ENCODE assay signal across 9 mouse cellular contexts in genomic region chr5:31630064-31630463, GRCm38 (mm10). TPM values are rescaled to one million over a fixed set of nuclear protein-coding genes. Genes with fewer than 3 reads are reported as not detected.
DNase-seq lines count a peak whose midpoint lies in the region; ATAC-seq and TF ChIP-seq lines count a peak whose summit lies in the region.
"Had no signal": no experiment of that assay in that cellular context is flagged by ENCODE, and none has a peak within 500 bp of the region (broad histone marks: within the 10 kb centered on the region; RNA-seq: fewer than 3 reads in every experiment).

No protein-coding gene starts in this region.

- 56% methylated on average over 5 of the region's 5 CpGs for WGBS in forebrain, embryonic 10.5 days
- WGBS in forebrain, embryonic 13.5 days: 53% methylated on average over 5 of the region's 5 CpGs
- WGBS in heart, embryonic 13.5 days: 17% methylated on average over 5 of the region's 5 CpGs
- WGBS in lung, adult 2 months: 42% methylated on average over 5 of the region's 5 CpGs

- H3K36me3 ChIP-seq in forebrain, embryonic 10.5 days (replicated peaks): peaks cover 20% of the 10 kb centered on the region
- no peaks in the 10 kb centered on the region for H3K36me3 ChIP-seq in forebrain, embryonic 13.5 days (ENCODE audit: poor library complexity, severe bottlenecking)
- H3K36me3 ChIP-seq in heart, embryonic 13.5 days: no peaks in the 10 kb centered on the region; the same call in 1 of the 2 replicates

- TF ChIP-seq POLR2A in lung, adult 2 months (IDR thresholded peaks at IDR 0.05; ENCODE audit: borderline replicate concordance, extremely low read depth, low read depth, low read length): no peak

- H3K4me2 ChIP-seq in forebrain, embryonic 13.5 days: no peak overlapping the region
- H3K4me2 ChIP-seq in heart, embryonic 13.5 days: 0 out of 2 replicates have a peak overlapping the region, but pooled peaks have one; percentile 22

- peak overlapping the region; percentile 70; the same call in 1 of the 2 replicates for H3K27ac ChIP-seq in forebrain, embryonic 10.5 days
- no peak overlapping the region for H3K27ac ChIP-seq in forebrain, embryonic 13.5 days
- peak overlapping the region; percentile 96 for H3K27ac ChIP-seq in heart, embryonic 13.5 days (replicated peaks)

- no peaks in the 10 kb centered on the region for H3K9me3 ChIP-seq in forebrain, embryonic 10.5 days
- H3K9me3 ChIP-seq in forebrain, embryonic 13.5 days (replicated peaks): no peaks in the 10 kb centered on the region
- H3K9me3 ChIP-seq in heart, embryonic 13.5 days: no peaks in the 10 kb centered on the region

- peaks cover 44% of the 10 kb centered on the region for H3K4me1 ChIP-seq in forebrain, embryonic 10.5 days
- H3K4me1 ChIP-seq in forebrain, embryonic 13.5 days: 0 out of 2 replicates have a peak, but pooled peaks cover 6% of the 10 kb centered on the region
- peaks cover 59% of the 10 kb centered on the region for H3K4me1 ChIP-seq in heart, embryonic 13.5 days
- no peaks in the 10 kb centered on the region for H3K4me1 ChIP-seq in lung, adult 2 months (ENCODE audit: control insufficient read depth, insufficient read depth, low read length)

- H3K27me3 ChIP-seq in forebrain, embryonic 10.5 days (ENCODE audit: poor library complexity, severe bottlenecking): no peaks in the 10 kb centered on the region
- no peaks in the 10 kb centered on the region for H3K27me3 ChIP-seq in forebrain, embryonic 13.5 days
- no peaks in the 10 kb centered on the region for H3K27me3 ChIP-seq in heart, embryonic 13.5 days (replicated peaks)

- no peak for ATAC-seq in forebrain, embryonic 13.5 days
- ATAC-seq in heart, embryonic 13.5 days (ENCODE audit: extremely low read depth, insufficient number of reproducible peaks, low FRiP score, low TSS enrichment): 0 out of 2 replicates have a peak, but pooled peaks have one; percentile 52

- no peak for TF ChIP-seq CTCF in lung, adult 2 months (IDR thresholded peaks at IDR 0.05; ENCODE audit: insufficient read depth, low read length)

- no peak overlapping the region for H3K4me3 ChIP-seq in forebrain, embryonic 10.5 days
- H3K4me3 ChIP-seq in forebrain, embryonic 13.5 days: no peak overlapping the region
- H3K4me3 ChIP-seq in heart, embryonic 13.5 days: no peak overlapping the region
- H3K4me3 ChIP-seq in lung, adult 2 months (replicated peaks; ENCODE audit: extremely low read depth, low read depth, low read length): no peak overlapping the region
- H3K4me3 ChIP-seq: erythroblast, embryonic 14.5 days had no signal

- no peak for DNase-seq in forebrain, embryonic 10.5 days (ENCODE audit: extremely low spot score, low spot score)
- peak; percentile 65 for DNase-seq in adrenal gland, postnatal 25 days
- peak; percentile 17 for DNase-seq in lung, adult 2 months
- DNase-seq in B cell, adult 2 months: no peak
- no peak for DNase-seq in cerebellum, postnatal 10 days
- no peak for DNase-seq in left cerebral cortex, adult 18-20 months (ENCODE audit: low spot score in 2 of 2)

- H3K9ac ChIP-seq in forebrain, embryonic 13.5 days: no peak overlapping the region
- H3K9ac ChIP-seq in heart, embryonic 13.5 days: peak overlapping the region; percentile 37; the same call in 1 of the 2 replicates

RNA-seq across cellular contexts. Expression of gene Mrpl33, which starts 33.3 kb away (rescaled TPM):
- 238 and 242 TPM in 2 replicates for polyA plus RNA-seq in forebrain, embryonic 10.5 days (2016; fragmentation: Nextera tagmentation; extraction: Ambion mirVana)
- 239 and 254 TPM in 2 replicates for polyA plus RNA-seq in forebrain, embryonic 13.5 days (2015; fragmentation: Nextera tagmentation; extraction: Ambion mirVana)
- total RNA-seq in adrenal gland, postnatal 25 days (2021): 408 and 439 TPM in 2 replicates
- polyA plus RNA-seq in heart, embryonic 13.5 days (2015; fragmentation: Nextera tagmentation; extraction: Ambion mirVana): 381 and 421 TPM in 2 replicates
- polyA plus RNA-seq in lung, adult 2 months (2012; rRNA removed): 15.9 and 19.5 TPM in 2 replicates
- 10 to 100 TPM; 84.2 to 88.7 TPM for total RNA-seq in left cerebral cortex, adult 18-20 months (2021)

Comparison
In these comparisons a context has a peak if more than half of its experiments do, and no peak if none do; other contexts are left out.
1. DNase-seq: peak in adrenal gland, postnatal 25 days (single experiment) and lung, adult 2 months (single experiment); none in forebrain, embryonic 10.5 days (single experiment), B cell, adult 2 months (0 of 2), cerebellum, postnatal 10 days (0 of 2) and left cerebral cortex, adult 18-20 months (0 of 2).
2. RNA of gene Mrpl33, which starts 33.3 kb away (polyA plus RNA-seq): 381 to 421 TPM in heart, embryonic 13.5 days, 239 to 254 TPM in forebrain, embryonic 13.5 days and 238 to 242 TPM in forebrain, embryonic 10.5 days; 15.9 to 19.5 TPM in lung, adult 2 months; every median in the first group is over 10 times any median in the second.